Mouse (Mus musculus) 3T3-L1 (cell line): Measurements from ENCODE around the gene Cnot2.

Source experiments
- DNase-seq: peaks from one replicate; pipeline ENCODE4 v3.0.0-alpha.2; 2015; ENCODE audit warnings: low read depth, low spot score

Gene Cnot2

DNA sequence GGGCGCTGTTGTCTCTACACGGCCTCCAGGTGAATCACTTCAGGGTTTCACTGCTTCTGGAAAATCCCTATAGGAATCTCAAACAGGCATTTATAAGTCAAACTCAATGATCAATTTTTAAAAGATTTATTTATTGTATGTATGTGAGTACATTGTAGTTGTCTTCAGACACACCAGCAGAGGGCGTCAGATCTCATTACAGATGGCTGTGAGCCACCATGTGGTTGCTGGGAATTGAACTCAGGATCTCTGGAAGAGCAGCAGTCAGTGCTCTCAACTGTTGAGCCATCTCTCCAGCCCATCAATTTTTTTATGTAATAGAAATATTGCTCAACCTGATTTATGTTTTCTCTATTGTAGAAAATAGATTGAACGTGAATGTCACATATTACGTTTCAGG lies 100.3 kb downstream of the Cnot2 start:
- DNase-seq: no peak

DNA sequence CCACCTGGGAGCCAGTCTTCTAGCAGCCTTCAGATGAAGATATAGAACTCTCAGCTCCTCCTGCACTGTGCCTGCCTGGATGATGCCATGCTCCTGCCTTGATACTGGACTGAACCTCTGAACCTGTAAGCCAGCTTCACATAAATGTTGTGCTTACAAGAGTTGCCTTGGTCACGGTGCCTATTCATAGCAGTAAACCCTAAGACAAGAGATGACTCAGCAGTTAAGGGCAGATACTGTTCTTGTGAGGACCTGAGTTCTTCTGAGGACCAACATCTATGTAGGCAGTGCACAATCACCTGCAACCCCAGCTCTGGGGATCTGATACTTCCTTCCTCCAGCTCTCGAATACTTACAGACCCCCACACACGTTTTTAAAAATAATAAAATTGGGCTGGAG lies 104.8 kb downstream of the Cnot2 start:
- no peak for DNase-seq

DNA sequence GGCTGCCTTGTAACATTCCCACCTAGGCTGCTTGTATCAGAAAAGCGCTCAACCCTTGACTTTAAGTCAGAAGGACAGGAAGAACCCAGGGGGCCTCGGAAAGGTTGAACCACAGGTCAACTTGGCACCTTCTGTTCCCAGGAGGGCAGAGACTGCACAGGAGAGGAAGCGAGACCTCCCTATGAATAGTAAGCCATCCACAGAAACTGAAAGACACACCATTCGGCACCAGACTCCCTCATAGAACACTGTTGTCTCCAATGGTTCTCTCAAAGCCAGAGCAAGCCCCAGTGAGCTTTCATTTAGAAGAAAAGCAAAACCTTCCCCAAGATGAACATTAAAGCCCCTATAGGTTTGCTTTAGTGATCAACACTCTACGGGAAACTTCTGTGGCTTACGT lies 105.6 kb downstream of the Cnot2 start:
- DNase-seq: no peak

DNA sequence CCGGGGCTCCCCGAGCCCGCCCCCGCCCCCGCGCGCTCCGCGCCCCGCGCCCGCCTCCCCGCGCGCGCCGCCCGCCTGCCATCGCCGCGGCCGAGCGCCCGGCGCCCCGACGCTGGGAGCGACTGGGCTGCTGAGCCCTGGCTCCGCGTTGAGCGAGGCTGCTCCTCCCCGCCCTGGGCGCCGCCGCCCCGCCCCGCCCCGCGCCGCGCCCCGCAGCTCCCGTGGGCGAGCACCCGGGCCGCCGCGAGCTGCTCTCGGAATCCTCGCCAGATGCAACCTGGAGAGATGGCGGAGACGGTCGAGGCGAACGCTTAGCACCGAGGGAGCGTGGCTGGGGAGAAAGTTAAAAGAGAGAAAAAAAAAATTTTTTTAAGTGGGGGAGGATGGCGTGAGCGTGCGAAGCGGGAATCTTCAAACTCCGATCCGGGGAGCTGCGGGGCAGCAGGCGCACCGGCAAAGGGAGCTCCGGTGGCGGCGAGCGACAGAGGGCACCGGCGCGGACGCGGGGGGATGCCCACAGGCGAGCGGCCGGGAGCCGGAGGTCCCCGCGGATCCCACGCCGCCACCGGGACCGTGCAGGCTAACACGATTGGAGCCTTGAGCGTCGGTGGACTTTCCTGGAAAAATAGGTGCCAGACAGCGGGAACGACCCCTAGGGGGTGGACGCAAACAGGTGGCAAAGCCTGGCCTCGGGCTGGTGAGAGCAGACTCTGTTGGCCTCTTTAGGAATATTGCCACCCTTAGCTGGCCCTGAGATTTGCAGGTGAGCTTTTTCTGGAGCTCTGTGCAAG lies 107.4 kb downstream of the Cnot2 start, which contains the start of gene Kcnmb4:
Gene Kcnmb4, minus strand, starts transcription at position 120 of the 791 bp plus-strand sequence.
- DNase-seq: no peak

DNA sequence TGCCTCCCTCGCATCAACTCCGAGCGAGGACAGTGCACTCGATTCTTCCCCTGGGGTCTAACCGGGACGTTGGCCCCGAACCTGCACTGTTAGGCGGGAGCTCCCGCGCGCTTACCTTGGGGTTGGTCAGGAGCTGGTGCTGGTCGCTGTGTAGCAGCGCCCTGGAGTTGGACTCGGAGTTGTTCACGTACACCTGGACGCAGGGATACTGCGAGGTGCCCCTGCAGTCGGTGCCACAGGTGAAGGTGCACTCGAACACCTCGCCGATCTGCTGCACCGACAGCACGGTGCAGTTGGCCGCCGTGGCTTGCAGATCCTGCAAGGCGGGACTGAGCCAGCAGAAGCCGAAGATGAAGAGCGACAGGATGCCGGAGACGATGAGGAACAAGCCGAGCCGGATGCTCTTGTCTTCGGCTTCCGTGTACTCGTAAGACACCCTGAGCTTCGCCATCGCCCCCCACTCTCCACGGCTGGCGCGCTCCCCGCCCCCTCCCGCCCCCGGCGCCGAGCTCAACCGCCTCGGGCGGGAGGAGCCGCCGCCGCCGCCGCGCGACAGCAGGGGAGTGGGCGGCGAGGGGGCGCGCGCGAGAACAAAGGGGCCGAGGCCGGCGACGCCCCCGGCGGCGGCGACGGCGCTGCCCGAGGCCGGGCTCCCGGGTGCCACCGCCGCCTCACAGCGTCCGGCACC lies 108.1 kb downstream of the Cnot2 start:
- no peak for DNase-seq

DNA sequence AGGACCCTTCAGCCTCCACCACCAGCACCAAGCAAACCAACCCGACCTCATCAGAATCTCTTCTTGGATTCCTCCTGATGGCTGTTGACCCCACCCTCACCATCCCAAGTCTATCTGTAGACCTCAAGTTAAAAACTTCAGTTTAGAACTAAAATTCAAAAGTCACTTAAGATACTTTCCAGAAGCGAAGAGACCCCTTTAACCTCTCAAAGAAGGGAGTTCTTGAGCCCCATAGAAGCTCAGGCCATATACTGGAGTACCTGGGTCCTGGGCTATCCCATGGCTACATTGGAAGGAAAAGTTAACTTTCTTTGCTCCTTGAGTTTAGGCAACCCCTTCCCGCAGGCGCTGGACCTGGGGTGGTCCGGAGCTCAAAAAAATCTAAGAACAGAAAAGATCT lies 108.7 kb downstream of the Cnot2 start:
- DNase-seq: no peak

DNA sequence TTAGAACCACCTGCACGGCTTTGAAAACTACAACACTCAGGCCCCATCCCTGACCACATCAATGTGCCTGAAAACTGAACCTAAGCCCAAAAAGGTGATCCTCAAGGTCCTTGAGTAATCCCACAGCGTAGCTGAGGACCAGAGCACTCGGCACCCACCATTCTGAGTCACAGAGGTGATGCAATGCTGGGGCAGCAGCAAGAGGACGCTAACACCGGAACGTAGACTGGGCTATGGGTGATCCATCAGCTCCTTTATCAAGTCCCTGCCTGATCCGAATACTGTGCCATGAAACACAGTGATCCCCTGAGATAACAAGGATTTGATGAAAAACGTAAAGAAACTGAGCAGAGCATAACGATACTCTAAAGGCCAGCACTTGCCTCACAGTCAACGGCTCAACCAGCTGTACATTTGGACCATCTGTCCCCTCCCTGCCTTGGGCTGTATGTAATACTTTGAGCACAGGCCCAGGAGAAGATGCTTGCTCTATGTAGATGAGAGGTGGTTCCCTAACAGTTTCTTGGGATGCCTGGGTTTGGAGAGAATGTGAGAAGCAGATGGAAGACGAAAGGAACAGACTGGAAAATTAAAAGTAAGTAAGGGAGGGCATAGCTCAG lies 110.9 kb downstream of the Cnot2 start:
- DNase-seq: no peak

DNA sequence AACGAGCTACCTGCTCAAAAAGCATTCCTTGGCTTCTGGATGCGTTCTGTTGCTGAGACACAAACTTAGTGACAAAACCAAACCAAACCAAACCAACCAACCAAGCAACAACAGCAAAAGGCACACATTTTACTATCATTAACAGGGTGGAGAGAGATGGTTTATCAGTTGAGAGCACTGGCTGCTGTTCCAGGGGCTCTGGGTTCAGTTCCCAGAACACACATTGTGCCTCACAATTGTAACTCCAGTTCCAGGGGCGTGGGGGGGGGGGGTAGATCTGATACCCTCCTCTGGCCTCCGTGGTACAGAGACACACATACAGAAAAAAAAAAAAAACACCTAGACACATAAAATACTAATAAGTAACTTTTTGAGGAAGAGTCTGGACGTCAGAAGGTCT lies 113.2 kb downstream of the Cnot2 start:
- no peak for DNase-seq

DNA sequence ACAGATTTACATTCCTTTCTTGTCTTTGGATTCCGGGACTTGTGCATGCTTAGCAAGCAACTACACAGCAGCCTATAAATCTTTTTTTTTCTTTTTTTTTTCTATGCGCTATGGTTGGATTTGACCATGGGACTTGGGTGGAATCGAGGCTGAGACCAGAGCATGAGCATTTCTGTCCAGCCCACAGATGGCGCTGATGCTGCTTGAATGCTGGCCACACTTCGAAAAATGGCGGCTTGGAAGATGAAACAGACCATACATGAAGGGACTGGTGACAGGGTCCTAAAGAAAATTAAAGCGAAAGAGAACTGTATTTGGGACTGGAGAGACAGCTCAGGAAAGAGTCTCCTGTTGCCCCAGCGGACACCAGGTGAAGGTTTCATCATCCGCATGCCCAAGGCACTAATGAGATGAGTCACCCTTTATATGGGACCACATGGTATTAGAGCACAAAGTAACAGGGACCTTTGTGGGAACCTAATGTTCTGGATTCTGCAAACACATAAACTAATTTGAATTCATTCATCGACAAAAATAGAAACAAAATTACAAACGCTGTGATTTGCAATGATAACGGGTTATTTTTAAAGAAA lies 117.5 kb downstream of the Cnot2 start:
- DNase-seq: no peak

DNA sequence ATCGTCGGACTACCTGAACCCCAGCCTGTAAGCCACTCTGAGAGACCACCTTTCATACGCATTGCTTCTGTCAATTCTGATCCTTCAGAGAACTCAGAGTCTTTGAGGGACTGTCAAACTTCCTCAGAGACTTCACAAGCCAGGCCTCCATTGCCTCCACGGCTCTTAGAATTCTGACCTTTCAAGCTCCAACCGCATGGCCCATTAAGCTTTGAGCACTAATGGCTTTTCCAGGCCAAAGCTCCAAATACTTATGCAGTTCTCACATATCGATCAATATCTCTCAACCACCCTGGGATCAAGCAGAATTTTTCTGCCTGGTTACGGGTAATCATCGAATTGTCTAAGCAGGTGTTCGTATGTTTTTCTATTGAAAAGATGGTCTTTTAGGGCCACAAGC lies 119.9 kb downstream of the Cnot2 start:
- DNase-seq: no peak

DNA sequence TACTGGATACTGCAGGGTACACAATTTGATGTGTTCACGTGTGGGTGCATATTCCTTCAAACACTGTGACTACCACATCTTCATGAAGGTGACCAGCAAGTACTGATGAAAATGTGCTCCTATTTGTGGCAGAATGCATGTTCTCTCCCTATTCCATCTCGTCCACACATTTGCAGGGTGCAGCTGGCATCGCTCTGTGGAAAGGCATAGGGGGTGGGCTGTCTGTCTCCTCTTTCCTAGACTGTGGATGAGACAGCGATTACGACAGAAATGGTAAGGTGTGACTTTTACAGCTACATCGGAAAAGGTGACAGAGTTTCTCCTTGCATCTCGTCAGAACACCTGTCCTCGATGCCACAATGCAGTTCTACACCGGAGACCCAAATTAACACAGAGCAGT lies 122.5 kb downstream of the Cnot2 start:
- no peak for DNase-seq

DNA sequence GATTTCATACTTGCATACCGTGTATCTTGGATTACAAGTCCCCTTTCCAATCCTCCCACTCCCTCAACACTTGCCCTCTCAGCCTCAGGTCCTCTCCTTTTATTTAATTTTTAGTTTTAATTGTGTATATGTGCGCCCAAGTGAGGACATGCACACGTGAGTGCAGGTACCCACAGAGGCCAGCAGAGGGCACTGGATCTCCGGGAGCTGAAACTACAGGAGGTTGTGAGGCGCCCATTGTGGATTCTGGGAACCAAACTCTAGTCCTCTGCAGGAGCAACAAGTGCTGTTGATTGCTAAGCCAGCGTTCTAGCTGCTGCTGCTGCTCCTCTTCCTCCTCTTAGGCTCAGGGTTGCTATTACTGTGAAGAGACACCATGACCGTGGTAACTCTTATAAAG lies 128.5 kb downstream of the Cnot2 start:
- DNase-seq: no peak

DNA sequence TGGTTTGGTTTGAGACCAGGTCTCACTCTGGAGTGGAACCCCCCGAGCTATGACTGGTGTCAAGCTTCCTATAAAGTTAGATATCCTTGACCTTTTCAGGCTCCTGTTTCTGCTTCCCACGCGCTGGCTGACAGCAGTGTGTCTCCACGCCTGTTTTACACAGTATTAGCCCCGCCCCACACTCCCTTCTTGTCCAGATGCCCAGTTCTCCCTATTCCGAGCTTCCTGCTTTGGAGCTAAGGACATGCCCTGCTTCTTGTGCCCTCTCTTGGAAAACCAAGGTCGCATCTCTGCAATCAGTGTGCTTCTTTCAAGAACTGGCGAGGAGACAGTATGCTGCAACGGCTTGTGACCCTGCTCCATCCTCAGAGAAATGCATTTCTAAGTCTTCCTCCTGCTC lies 130.7 kb downstream of the Cnot2 start:
- DNase-seq: no peak

DNA sequence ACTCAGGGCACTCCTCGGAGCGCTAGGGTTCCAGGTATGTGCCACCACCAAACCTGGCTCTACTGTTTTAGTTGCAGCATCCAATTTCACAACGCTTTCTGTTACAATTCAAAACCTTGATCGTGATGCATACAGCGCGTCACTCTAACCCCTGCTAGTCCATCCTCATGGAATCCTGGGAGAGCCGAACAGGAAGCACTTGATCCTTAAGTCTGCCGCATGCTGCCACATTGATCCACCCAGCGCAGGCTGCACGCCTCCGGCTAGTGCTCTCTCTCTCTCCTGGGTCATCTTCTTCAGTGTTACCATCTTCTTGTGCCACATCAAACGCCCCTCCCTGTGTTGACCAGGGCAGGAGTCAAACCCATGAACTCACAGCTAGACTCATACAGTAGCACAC lies 133.1 kb downstream of the Cnot2 start:
- DNase-seq: no peak

DNA sequence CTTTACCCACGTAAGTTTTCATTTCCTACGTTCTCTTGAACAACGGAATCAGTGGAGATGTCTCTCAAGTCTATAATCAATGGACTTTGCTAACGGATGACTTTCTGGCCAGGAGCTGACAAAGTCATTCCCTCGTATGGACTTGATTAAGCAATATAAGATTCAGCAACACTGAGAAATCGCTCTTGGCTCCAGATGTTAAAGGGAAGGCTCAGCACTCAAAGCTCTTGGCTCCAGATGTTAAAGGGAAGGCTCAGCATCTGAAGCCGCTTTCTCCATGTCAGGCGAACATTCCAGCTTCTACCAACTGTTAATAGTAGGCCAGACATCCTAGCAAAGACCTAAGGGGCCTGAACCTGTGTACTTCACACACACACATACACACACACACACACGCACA lies 134.1 kb downstream of the Cnot2 start:
- DNase-seq: no peak

DNA sequence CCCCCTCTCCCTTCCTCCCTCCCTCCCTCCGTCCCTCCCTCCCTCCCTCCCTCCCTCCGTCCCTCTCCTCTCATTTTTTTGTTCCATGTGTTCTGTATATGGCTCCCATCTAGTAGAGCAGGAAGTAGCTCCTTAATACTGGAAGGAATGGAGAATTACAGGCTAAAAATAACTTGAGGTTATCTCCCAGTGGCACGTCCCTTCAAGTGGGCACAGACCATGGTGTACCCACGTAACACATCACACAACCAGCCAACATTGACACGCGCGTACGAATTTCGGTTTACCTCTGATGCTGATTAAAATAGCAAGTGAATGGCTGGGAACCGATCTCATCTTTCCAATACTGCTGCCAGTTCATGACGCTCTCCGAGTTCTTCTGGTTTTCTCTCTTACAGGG lies 135.3 kb downstream of the Cnot2 start:
- no peak for DNase-seq

DNA sequence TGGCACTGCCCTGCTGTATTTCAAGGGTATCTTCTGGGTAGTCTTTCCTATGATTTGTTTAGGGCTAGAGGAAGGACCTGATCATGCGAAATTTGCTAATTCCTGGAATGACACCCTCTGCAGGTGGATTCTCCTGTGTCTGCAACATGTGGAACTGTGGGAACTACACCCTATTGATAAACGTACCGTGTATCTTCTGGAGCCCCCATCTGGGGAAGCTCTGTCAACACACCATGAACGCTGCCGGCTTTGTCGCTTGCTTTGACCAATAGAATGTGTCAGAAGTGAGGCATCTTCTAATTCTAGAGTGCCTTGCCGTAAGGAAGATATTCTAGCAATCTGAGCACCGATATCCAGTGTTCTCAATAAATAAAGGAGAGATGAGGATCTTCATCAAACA lies 136.5 kb downstream of the Cnot2 start:
- DNase-seq: no peak

DNA sequence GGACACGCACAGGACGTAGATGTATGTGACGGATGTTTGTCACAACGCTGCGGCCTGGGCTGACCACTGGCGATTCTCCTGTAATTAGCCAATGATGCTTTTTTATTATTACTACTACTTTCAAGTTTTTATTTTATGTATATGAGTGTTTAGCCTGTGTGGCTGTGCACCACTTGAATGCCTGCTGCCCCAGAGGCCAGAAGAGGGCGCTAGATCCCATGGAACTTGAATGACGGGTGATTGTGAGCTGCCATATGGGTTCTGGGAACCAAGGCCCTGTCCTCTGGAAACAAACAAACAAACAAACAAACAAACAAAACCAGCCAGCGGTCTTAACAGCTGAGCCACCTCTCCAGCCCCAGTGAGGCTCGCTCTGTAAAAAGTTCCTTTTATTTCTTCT lies 136.9 kb downstream of the Cnot2 start:
- DNase-seq: no peak

DNA sequence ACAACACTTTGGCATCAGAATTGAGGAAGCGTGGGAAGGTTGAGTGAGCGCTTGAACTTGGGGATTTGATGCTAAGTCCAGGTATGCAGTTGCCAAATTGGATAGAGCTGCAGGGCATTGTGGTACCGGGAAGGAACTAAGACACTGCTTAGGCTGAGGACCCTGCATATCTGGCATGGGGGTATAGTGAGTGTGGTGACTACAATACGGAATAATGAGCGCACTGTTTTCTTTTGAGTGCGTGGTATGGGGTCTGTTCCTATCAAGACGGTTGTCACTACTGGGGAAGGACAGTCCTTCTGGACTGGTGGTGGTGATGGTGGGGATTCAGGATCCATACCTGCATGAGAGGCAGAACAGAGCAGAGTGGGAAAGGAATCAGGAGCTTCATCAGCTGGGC lies 140.4 kb downstream of the Cnot2 start:
- DNase-seq: no peak

DNA sequence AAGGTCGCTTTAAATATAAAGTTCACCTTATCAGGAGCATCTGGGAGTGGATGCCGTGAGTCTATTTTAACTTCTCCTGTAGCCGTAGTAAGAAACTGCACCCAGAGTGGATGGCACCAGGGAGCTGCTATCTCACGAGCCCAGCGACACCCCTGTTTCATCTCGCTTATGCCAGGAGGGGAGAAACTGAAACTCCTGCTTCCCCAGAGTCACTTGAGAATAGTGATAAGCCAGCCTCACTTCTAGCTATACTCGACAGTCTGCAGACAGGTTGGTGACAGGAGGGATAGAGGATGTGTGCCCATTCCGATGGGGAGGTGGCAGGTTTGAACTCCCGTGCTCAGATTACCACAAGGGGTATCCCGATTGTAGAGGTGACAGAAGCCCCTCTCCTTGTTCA lies 141.2 kb downstream of the Cnot2 start:
- DNase-seq: no peak

DNA sequence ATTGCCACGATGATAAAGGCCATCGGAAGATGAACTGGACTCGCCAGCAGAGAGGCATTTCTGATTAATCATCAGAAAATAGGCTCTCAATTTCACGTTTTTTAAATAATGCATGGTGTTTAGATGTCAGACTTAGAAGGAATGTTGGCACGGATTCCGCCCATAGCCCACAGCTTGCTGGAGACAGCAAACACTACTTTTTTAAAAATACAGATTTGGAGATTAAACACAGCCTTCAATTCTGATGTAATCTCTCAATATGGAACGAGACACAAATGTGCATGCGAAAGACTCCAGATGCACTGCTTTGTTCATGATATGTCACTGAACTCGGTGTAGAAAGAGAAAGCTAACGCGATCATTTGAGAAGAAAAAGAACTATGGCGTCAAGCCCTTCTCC lies 145.9 kb downstream of the Cnot2 start:
- no peak for DNase-seq
